Mouse (Mus musculus): Measurements from ENCODE around the gene Btrc.
"Not testable (repeated sequence)": the region's sequence is repeated elsewhere in the genome, so short reads cannot be mapped to it uniquely, and the experiment has no call there.

The Btrc gene

GRCm38 (mm10) chr19:45530200-45530995, 166.9 kb downstream of the Btrc start:
- DNase-seq (ENCODE audit: low read depth in 2 of 2, low spot score in 2 of 2): no peak

- DNase-seq (ENCODE audit: low read depth in 2 of 2, low spot score in 2 of 2): no peak
Observed at GRCm38 (mm10) chr19:45531554-45531953, 168.0 kb downstream of the Btrc start.

- no peak for DNase-seq (ENCODE audit: low read depth in 2 of 2, low spot score in 2 of 2)
Observed at GRCm38 (mm10) chr19:45533617-45534016, 170.1 kb downstream of the Btrc start.

GRCm38 (mm10) chr19:45535214-45535735, 171.7 kb downstream of the Btrc start:
- no peak for DNase-seq (ENCODE audit: low read depth in 2 of 2, low spot score in 2 of 2)

DNA sequence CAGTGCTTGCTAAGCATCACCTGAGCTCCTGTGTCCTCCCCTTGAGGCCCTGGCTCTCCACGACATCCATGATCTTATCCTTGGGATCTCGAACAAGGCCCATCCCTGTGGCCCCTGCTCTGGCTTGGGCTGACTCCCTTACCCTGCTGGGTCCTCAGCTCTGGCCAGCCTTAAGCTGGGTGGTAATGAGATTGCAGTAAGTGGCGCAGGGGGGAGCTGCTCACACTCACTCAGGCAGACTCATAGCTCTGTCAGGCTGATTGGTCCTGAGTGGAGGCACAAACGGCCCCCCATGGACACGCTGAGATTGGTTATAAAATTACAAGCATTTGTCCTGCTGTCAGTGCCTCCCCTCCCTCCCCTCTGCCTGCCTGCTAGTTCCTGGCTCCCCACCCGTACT, 172.4 kb downstream of the Btrc start:
- DNase-seq (ENCODE audit: low read depth in 2 of 2, low spot score in 2 of 2): no peak

- peak; percentile 42 to 52 for DNase-seq (ENCODE audit: low read depth in 2 of 2, low spot score in 2 of 2)
Observed at GRCm38 (mm10) chr19:45537505-45537904, 174.0 kb downstream of the Btrc start.

DNA sequence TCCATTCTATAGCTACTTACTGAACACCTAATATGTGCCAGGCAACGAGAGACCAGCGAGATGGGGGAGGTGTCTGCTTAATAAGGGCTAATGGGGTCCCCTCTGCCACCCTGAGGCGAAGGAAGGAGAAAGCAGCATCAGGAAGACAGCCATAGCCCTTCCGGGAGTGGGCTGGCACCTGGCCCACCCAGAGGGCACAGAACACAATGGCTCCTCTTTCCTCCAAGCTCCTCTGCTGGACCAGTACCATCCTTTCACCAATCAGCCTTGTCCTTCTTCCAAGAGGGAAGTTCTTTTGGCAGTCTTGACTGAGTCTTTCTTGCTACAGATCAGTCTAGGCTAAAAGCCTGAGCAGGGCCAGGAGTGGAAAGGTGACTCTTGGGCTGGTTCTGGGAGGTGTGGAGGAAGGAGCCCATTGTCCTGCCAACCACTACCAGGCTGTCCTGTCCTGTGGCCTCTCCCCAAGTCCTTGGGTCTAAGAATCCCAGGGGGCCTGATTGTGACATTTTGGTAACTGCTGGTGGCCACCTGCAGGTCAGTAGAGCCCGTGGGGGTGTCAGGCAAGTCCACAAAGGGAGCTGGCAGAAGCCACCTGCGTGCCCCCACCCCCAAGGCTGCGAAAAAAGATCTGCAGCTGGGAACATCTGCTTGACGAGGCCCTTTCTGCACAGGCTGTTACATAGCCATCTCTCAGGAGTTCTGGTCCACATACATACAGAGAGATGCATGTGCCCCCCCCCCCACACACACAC, 177.3 kb downstream of the Btrc start:
- DNase-seq (ENCODE audit: low read depth in 2 of 2, low spot score in 2 of 2): no peak

DNA sequence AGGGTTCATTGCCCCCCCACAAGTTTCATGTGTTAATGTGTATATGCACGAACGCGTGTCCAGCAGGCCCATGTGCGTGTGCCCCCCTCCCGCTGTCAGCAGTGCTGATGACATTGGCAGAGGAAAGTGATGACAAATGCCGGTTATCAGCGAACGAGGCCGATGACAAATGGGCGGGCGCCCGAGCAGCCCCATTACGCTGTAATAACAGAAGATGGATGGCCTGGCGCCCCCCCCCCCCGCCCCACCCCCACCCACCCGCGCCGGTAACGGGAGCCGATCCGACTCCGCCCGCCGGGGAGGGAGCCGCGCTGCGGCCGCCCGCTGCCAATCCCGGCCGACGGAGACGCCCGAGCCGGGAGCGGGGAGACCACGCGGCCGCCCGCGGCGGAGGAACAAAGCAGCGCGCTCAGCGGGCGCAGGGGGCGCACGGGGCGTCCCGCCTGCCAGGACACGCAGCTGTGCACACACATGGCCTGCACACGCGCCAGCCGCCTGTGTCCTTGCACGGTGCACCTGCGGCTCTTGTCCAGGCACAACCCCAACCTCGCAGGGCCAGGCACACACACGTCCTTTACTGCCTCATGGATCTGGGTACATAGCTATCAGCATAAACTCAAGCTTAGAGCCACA, 178.0 kb downstream of the Btrc start:
- no peak for DNase-seq (ENCODE audit: low read depth in 2 of 2, low spot score in 2 of 2)

GRCm38 (mm10) chr19:45542061-45542460, 178.5 kb downstream of the Btrc start:
- DNase-seq (ENCODE audit: low read depth in 2 of 2, low spot score in 2 of 2): no peak

- DNase-seq (ENCODE audit: low read depth in 2 of 2, low spot score in 2 of 2): no peak
Observed at GRCm38 (mm10) chr19:45544152-45544924, 180.8 kb downstream of the Btrc start.

- peak; percentile 68 to 70 for DNase-seq (ENCODE audit: low read depth in 2 of 2, low spot score in 2 of 2)
Observed at GRCm38 (mm10) chr19:45544925-45545321, 181.4 kb downstream of the Btrc start.

- DNase-seq (ENCODE audit: low read depth in 2 of 2, low spot score in 2 of 2): not testable (repeated sequence)
Observed at GRCm38 (mm10) chr19:45548196-45548595, 184.7 kb downstream of the Btrc start.

GRCm38 (mm10) chr19:45549128-45549915, 185.8 kb downstream of the Btrc start:
- DNase-seq (ENCODE audit: low read depth in 2 of 2, low spot score in 2 of 2): no peak

- no peak for DNase-seq (ENCODE audit: low read depth in 2 of 2, low spot score in 2 of 2)
Observed at GRCm38 (mm10) chr19:45549948-45550347, 186.4 kb downstream of the Btrc start.

GRCm38 (mm10) chr19:45552187-45552586, 188.7 kb downstream of the Btrc start:
- no peak for DNase-seq (ENCODE audit: low read depth in 2 of 2, low spot score in 2 of 2)

DNA sequence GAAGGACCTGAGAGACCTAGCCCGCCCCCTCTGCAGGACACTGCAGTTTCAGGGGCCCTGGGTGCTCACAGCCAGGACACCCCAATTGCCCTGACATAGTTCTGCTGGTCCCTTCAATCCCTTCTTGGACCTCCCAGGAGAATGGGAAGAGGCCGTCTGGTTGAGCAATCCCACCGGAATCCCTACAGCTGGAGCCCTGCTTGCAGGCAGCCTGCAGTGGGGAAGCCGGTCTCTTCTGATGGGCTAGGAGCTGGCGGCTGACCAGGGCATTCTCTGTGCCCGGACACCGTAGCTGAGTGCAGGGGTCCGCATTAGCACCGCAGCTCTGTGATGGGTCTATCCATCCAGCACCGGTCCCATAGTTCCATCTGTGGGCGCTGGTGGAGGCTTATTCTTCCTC, 190.6 kb downstream of the Btrc start:
- DNase-seq (ENCODE audit: low read depth in 2 of 2, low spot score in 2 of 2): no peak

DNA sequence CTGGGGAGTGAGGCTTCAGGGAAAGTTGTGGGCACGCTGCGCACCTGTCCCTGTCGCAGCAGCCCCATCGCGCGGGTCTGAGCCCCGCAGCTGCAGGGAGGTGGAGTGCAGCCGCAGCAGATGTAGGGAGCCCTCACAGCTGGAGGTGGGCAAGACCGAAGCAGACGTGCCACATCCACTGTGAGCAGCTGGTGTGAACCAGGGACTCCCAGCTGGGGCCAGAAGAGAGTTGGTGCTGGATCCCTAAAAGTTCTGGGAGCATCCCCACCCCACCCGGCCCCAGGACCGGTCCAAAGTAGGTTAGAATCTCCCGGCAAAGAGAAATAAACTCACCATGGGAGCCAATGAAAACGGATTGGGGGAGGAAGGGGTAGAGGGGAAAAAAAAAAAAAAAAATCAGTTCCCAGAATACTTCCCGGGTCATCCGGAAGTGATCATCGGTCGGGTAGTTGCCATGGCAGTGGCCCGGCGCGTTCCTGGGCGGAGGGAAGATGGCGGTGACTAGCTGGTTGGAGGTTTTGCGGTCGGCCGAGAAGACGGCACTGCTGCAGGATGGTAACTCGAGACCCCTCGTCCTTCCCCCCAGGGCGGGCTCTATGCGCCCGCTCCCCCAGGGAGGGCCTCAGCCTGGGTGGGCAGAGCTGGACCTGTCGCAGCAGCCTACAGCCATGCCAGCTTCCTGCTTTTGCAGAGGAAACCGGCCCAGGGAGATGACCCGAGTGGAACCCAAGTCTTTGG, 196.8 kb downstream of the Btrc start, which contains the start of the genes Poll and Gm17018:
Poll (minus strand) TSS at position 379 of the 738 bp plus-strand sequence.
Gm17018 (plus strand) TSS at position 463 of the 738 bp plus-strand sequence.
- DNase-seq (ENCODE audit: low read depth in 2 of 2, low spot score in 2 of 2): peak; percentile 59 to 75

- DNase-seq (ENCODE audit: low read depth in 2 of 2, low spot score in 2 of 2): no peak
Observed at GRCm38 (mm10) chr19:45565925-45566715, 202.6 kb downstream of the Btrc start.
